Mouse (Mus musculus) neural tube, embryonic 10.5 days (tissue): ENCODE data around the gene Gipc2.

Source experiments
- DNase-seq: peaks from one replicate; pipeline ENCODE4 v3.0.0-alpha.2; 2017; ENCODE audit warnings: low spot score; ENCODE audit errors: extremely low spot score

The Gipc2 gene

DNA sequence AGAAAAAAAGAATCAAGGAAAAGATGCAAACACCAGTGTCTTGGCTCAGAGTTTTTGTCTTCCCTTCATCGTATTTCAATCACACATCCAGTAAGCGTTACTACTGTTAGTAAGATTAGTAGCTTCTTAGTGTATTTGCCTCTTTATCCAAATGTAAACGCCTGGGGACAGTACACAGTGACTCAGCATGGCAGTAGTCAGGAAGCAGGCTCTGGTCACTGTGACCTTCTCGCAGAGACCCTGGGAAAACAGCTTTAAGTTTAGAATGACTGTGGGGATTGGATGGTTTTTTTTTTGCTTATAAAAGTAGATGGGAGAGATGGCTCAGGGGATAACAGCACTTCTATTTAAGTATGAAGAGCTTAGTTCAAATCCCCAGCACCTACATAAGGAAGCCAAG, 46.0 kb downstream of the Gipc2 start:
- no peak for DNase-seq

GRCm38 (mm10) chr3:152117941-152118340, 48.1 kb downstream of the Gipc2 start:
- DNase-seq = no peak

DNA sequence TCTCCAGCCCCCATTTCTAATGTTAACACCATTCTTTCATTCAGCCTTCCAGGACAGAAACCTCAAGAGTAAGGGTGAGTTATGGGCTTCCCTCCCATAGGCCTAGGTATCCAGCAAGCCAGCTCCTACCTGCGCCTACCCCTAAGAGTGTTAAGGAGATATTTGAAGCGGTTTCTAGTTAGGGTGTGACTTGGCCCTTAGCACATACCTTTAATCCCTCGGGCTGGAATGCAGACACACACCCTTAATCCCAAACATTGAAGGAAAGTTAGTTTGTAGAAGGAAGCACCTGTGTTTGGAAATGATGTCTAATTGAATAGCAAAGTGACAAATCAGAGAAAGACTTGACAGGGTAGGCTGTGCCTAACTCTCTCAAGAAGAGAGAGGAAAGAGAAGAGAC, 49.9 kb downstream of the Gipc2 start:
- no peak for DNase-seq

DNA sequence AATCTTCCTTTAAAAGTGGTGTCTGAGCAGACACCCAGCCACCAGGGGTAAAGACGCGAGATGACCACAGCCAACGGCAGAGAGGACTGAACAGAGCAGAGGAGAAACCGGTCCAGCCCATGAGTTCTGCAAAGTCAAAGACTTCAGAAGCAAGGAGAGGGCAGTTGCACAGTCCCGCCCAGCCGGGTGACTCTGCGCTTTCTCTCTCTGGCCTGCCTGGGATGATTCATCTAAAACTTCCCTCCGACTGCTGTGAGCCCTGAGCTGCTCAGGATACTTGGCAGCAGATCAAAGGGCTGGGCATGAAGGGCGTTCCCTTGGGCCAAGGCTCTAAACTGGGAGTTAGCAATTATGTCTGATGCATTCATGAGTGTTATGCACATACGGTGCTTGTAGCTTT, 51.2 kb downstream of the Gipc2 start:
- peak; percentile 48 for DNase-seq

DNA sequence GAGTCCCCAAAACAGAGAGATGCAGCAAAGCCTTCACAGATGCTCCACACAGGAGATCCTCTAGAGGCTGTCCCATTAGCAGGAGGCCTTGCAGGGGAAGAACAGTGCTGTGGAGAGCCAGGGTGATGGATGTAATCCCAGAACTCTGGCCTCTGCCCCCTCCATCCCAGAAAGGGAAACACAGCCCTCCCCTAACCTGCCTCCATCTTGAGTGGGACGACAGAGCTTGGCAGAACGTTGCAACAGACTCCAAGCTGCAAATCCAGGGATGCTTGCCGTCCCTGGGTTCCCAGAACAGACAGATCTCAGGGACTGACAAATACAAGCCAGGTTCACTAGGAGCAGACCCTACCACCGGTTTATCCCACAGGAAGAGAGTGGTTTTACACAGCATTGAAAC, 51.8 kb downstream of the Gipc2 start:
- DNase-seq = no peak

- no peak for DNase-seq
These were observed 52.5 kb downstream of the Gipc2 start for GRCm38 (mm10) chr3:152113496-152113895.

DNA sequence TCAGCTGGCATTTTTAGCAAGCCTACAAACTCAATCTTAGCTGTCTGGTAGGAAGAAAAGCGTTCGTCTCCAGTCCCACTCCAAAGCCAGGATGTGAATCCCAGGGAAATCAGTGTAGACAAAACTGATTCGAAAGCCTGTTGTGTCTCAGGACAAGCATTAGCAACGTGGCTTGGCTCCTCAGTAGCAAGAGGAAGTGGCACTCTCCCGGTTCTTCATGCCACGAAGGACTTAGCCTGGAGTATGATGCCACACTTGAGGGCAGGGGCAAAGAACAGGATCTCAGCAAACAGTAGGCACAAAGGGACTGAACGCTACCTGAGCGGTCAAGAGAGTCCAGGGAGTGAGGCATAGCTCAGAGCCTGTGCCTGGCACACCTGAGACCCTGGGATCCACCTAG, 53.4 kb downstream of the Gipc2 start:
- DNase-seq = no peak

GRCm38 (mm10) chr3:152111482-152111881, 54.5 kb downstream of the Gipc2 start:
- no peak for DNase-seq

DNA sequence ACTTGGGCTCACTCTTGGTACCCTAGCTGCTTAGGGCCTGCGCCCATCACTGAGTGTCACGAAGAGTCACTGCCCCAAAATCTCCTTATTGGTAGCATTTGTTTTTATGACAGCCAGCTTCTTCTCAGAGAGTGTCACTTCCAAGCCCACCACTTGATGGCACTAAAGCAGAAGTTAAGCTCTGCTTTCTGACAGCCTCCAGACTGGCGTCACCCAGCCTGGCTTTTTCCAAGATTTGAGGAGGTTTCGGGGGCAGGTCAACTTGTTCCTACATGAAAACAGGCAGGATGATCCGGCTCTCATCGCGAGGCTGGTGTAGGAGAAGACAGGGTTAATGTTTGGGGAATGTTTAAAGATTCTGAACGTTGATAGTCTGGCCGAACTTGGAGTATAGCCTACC, 54.9 kb downstream of the Gipc2 start:
- DNase-seq = peak; percentile 60

- no peak for DNase-seq
These were observed 56.8 kb downstream of the Gipc2 start for GRCm38 (mm10) chr3:152109260-152109587.

- no peak for DNase-seq
These were observed 57.3 kb downstream of the Gipc2 start for GRCm38 (mm10) chr3:152108560-152109259.

GRCm38 (mm10) chr3:152108003-152108395, 58.0 kb downstream of the Gipc2 start:
- DNase-seq = no peak

GRCm38 (mm10) chr3:152107149-152108002, 58.7 kb downstream of the Gipc2 start:
- peak; percentile 56 for DNase-seq

DNA sequence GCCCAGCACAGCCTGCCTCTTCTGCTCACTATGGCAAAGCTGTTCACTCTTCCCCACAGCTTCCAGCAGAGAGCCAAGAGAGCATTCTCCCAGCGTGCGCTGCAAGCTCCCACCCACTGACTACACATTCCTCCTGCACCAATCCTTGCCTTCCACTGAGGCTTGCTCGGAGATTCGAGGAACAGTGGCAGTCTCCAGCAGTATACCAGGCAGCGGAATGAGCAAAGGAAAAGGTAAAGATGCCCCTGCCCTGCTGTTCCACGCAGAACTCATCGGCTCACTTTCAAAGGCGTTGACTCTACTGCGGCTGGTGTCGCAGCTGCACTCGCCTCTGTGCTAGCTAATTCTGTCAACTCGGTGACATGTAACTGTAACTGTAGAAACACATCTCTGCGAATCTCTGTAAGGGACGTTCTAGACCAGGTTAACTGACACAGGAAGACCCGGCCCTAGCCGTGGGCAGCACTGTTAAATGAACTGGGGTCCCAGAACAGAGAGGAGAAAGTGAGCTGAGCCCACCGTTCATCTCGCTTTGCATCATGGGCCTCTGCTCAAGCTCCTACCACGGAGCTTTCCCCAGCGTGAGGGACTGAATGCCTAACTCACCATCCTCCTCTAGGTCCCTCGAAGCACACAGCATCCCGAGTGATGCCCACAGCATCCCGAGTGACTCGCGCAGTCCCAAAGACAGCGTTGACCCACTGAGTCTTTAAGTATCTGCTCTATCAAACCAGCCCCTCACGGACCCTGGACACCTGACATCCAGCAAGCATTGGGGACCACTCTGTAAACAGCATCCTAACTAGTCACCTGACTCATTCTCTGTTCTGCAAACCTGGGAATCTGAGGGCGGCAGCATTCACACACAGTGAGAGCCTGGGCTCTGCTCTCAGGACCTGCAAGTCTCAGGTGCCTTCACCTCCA, 59.5 kb downstream of the Gipc2 start:
- peak; percentile 58 for DNase-seq

DNA sequence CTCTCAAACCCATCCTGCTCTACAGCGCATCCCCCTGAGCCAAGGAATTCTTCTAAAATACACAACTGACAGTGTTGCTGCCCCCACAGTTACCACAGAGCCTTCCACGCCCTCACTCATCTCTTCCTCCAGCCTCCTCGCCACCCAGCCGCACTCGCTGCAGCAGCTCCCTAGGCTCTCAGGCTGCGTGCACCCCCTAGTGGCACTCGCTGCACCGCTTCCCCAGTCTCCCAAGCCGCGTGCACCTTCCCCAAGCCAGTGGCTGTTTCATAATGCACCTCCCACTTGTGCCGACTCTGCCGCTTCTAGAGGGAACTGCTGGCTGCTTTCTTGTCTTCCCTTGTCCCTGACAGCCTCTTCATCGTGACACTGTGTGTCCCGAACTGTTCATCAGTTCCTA, 60.7 kb downstream of the Gipc2 start:
- DNase-seq = peak; percentile 84

DNA sequence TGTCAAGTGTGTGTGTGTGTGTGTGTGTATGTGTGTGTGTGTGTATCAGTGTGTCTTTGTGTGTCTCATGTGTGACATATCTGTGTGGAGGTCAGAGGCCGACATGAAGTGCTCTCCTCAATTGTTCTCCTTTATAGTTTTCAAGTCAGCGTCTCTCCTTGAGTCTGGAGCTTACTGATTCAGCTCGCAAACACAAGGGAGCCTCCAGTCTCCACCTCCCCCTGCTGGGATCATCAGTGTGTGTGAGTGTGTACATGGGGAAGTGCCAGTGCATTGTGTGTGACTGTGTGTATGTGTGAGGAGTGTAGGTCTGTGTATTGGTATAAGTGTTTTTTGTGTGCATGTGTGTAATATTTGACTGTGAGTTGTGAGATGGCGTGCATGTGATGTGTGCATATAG, 62.6 kb downstream of the Gipc2 start:
- DNase-seq = no peak

DNA sequence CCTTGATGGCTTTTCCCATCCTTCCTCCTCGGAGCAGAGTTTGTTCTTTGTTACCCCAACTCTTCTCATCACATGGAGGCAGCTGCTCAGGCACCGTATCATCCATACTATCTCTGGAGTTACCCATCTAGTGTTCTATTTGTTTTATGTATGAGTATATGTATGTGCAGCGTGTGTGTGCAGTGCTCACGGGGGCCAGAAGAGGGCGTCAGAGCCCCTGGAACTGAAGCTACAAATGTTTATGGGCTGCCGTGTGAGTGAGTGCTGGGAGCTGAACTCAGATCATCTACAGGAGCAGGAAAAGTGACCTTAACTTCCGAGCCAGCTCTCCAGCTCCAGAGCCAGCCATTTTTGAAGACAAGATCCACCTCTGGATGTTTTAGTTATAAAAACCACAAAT, 64.6 kb downstream of the Gipc2 start:
- DNase-seq = no peak

DNA sequence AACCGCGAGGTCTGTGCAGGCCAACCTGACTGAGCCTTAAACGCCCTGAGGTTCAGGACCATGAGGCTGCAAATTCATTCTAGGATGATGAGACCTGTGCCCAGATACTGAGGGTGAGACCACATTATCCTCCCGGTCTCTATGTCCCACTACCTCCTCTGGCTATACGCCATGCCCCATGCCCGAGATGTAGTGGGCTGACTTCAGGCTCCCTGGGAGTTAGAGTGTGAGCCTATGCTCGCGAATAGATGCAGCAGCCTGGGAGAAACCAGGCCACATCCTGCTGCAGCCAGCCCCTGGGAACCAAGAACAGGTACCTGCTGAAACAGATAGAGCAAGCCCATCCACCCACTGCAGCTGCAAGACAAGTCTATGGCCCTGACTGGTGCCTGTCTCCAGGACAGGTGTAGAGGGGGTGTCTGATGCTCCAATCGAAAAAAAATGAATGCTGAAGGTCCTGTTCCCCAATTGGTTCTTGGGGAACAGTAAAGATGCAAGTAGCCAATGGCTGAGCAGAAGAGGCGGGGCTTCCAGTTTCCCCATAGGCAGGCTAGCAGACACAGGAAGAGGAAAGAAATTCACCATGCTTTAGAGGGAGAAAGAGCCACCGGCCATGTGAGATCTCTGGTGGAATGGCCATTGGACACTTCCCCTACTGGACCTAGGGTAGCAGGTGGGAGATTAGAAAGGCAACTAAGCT, 65.8 kb downstream of the Gipc2 start:
- no peak for DNase-seq

- no peak for DNase-seq
These were observed 71.0 kb downstream of the Gipc2 start for GRCm38 (mm10) chr3:152095030-152095429.

GRCm38 (mm10) chr3:152092385-152093057, 73.5 kb downstream of the Gipc2 start:
- no peak for DNase-seq

GRCm38 (mm10) chr3:152089178-152089577, 76.9 kb downstream of the Gipc2 start:
- peak; percentile 52 for DNase-seq
